Mouse (Mus musculus) urinary bladder, adult 2 months (tissue): ENCODE measurements around the gene Galnt10. TPM values are rescaled to one million over a fixed set of nuclear protein-coding genes. Genes with fewer than 3 reads are reported as not detected.

ENCODE experiments used
- DNase-seq: peaks from one replicate; pipeline ENCODE4 v3.0.0; 2022; ENCODE audit warnings: low spot score
- polyA plus RNA-seq: library from polyadenylated mRNA; depleted of rRNA; stranded (reverse); fragments of >200 nt; gene quantifications from 2 replicates; pipeline ENCODE4 v1.2.3, GENCODE M21; 2012; rRNA removed

The Galnt10 gene
- 14.1 and 17.9 TPM in 2 replicates for polyA plus RNA-seq

- peak; percentile 84 for DNase-seq
Measured at GRCm38 (mm10) chr11:57645018-57645559, at the start of gene Galnt10. Gene Galnt10, plus strand, starts transcription at chr11:57645442.

DNA sequence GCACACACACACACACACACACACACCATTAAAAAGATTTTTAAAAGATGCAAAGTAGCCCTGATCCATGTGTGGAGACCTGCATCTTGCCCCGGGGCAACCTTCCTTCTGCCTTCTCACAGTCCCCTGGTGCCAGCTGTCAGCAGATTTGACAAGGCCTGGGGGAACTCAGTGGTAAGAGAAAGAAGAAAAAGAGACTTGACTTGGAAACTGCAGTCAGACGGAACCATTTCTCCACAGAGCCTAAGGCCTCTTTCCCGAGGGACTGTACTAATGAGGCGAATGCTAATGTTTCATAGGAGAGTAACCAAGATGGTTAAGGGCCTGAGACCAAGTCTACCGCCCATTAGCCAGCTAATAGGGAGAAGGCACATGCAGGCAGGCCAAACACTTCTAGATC is 49.3 kb upstream of the Galnt10 start:
- no peak for DNase-seq

DNA sequence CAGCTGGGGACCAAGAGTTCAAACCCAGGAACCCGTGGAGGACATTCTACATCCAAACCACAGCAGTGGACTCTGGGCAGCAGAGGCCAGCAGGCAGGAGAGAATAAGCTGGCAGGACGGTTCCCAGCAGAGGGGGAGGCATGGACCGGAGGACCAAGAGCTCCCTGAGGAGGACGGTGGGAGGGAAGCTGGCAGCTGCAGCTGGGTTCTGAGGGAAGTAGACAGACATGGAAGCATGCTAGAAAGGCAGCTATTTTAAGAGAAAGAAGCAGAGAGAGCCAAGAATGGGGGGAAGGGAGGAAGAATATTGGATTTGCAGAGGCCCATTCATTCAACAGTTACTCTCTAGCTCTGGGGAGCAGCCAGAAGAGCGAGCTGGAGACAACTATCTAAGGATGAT is 47.1 kb upstream of the Galnt10 start:
- DNase-seq, result no peak

DNA sequence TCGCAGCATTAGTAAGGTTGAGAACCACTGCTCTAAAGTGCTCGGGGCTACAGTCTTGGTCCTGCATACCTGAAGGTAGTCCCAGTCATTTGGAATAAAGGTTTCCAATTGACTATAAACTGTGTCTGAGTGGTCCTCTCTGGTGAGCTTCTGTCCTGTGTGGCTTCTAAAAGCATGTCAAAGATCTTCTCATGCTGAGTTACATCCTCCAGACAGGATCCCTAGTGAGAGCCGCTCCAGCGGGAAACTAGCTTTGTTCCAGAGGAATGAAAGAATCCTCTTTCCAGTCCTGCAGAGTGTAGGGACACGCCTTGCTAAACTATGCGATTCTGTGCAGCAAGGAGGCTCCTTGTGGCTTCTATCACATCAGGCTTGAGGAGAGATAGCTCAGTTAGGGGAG is 45.9 kb upstream of the Galnt10 start:
- DNase-seq, result no peak

- no peak for DNase-seq
Measured at GRCm38 (mm10) chr11:57600113-57600512, 45.1 kb upstream of the Galnt10 start.

- no peak for DNase-seq
Measured at GRCm38 (mm10) chr11:57600621-57601121, 44.6 kb upstream of the Galnt10 start.

GRCm38 (mm10) chr11:57601806-57602455 is 43.3 kb upstream of the Galnt10 start:
- DNase-seq, result no peak

DNA sequence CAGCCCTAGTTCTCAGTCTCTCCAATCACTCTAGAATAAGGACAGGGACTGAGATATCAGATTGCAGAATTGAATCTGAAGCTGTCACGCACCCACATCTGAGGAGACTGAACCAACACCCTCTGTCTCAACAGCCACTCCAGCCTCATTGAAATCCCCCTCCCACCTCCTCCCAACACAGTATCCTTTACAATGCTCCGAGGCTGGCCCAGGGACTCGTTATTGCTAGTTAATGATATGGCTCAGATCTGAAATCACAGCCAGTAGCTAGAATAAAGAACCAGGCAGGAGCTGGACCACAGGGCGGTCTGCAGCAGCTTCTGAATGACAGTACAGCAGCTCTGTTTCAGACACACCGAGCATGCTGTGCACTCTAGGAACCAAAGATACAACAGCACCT is 40.2 kb upstream of the Galnt10 start:
- DNase-seq, result no peak

DNA sequence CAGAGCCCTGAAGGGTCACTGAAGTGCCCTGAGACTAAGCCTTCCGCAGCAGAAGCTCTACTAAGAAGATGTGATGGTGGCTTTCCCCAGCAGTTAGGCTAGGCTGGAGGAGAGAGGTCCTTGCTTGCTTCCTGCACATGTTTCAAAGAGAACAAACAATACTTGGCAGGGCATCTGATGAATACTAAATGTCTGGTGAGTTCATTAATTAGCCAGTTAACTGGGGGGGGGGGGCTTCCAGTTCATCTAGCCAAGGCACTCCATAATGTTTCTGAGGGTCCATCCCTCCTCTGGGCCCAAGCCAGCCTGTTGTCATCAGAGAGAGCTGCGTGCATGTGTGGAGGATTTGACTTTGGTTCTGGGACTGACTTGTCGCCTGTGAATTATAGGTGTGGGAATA is 39.6 kb upstream of the Galnt10 start:
- DNase-seq, result no peak

DNA sequence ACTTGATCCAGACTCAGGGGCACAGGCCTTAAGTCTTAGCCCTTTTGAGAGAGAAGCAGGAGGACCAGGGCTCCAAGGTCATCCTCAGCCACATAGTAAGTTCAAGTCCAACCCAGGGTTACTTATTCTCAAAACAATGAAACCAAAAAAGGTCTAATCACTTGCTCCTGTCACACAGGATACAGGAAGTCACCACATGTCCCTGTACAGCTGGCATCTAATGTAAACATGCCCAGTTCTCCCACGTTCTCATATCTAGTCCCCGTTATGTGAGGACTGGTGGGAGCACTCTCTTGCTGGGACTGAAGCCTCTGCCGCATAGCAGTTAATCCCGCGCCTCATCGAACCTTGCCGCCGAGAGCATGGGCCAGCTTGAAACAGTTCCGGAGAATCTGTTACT is 30.7 kb upstream of the Galnt10 start:
- no peak for DNase-seq

DNA sequence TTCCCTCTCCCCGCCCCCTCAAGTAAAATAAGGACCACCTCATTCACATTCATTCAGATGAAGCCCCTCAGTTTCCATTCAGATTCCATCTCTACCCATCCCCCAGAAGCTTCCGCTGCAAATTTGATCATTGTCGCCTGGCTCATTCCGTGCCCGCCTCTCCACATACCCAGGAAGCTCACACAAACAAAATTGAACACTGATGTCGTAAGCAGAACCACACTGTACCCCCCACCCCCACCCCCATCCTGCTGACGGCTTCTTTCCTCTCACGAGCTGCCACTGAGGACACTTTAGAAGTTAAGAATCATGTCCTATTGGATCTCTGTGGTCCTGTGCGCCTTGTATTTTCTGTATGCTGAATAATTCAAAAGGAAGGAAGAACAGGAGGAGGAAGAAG is 30.0 kb upstream of the Galnt10 start:
- DNase-seq, result no peak

DNA sequence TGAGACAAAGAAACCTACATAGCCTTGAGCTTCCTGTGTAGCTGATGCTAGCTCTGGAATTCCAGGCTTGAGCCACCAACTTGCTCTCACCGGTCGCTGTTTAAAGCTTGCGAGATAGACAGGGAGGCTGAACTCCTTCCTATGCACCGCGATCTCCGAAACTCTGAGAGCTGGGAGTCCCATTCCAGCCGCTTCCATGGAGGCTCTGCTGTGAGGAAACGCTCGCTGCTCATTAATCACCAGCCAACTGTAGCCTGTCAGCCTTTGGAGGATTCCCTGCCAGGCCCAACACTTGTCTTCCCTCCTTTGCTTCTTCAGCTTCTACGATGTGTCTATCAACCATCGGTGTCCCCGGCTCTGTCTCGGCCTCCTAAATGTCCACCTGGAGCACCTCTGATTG is 29.4 kb upstream of the Galnt10 start:
- DNase-seq, result no peak

GRCm38 (mm10) chr11:57617526-57618264 is 27.5 kb upstream of the Galnt10 start:
- no peak for DNase-seq

DNA sequence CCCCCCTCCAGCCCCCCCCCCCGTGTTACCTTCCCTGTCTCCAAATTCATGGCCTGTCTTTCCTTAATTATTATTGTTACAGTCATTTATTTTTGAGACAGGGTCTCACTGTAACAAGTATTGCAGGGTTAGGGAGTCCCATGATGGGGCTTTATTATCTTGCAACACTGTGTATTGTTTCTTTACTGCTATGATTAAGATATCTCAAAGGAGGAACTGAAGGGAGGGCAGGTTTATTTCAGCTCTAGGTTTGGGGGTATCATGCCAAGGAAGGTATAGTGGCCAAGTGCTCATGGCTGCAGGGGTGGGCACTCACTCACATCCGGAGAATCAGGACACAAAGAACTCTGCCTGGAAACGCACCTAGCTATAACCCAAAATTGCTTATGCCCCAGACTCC is 23.8 kb upstream of the Galnt10 start:
- DNase-seq, result no peak

GRCm38 (mm10) chr11:57621876-57622275 is 23.4 kb upstream of the Galnt10 start:
- DNase-seq, result no peak

DNA sequence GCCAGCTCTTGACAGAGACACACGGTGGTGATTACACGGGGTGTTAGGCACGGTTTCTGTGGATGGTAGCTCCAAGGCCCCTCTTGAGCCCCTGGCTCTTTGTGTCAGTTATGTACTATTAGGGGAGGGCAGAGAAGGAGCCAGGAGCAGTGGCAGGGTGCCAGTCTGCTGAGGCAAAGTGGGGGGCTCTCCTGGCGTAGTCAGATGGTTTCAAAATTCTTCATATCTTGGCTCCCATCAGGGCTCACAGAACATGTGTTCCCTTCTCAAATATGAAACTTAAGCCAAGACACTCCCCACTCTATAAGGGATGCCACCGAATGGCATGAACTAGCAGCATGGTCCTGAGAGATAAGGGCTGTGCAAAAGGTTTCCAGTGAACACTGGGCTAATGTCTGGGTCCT is 20.8 kb upstream of the Galnt10 start:
- DNase-seq, result no peak

DNA sequence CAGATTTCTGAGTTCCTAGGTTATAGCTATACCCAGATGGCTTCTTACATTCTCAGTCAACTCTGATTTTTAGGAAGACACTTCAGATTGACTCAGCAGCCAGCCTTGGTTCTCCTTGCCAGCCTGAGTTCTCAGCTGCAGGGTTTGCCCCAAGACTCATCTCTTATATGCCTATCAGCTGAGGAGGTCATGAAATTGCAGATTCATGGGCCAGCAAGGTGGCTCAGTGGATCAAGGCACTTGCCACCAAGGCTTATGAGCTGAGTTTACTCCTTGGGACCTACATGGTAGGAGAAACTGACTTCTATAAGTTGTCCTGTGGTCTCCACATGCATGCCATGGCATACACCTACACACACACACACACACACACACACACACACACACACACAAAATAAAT is 19.8 kb upstream of the Galnt10 start:
- no peak for DNase-seq

DNA sequence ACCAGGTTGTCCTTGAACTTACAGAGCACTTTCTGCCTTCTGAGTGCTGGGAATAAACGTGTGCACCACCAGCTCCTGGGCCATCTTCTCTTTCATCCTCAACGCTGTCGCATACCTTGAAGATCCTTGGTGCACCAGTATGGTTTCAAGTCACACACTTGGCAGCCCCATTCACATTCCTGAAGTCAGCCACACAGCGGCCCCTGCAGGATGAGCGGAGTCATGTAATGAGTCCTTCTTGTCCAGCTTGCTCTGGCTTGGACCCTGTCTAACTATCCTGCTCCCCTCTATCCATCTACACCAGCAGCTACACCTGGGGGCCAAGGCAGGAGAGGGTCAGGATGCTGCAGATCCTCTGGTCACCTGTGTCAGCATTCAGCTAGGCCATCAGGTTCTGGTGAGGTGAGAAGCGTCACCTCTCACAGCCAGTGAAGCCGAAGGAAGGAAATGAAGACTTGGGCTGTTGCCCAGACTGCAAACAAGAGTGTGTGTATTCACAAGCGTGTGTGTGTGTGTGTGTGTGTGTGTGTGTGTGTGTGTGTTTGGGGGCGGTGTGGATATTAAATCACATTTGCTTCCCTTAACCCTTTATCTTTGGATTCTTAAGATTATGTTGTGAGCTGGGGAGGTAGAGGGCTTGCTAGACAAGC is 18.0 kb upstream of the Galnt10 start:
- DNase-seq, result no peak

- no peak for DNase-seq
Measured at GRCm38 (mm10) chr11:57631805-57632485, 13.3 kb upstream of the Galnt10 start.

DNA sequence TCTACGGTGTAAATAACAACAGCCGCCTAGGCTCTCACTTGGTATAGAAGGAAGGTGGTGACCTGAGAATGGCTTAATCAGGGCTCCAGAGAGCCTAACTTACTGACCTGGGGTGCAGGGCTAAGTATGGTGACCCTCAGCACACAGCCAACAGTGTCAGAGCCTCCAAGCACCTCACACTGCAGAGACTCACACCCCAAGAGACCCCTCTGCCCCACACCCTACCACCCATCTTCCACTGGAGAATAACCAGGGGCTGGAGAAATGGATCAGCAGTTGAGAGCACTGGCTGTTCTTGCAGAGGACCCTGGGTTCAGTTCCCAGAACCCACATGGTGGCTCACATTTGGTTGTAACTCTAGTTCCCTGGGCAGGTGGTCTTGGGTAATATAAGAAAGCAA is 12.2 kb upstream of the Galnt10 start:
- no peak for DNase-seq

DNA sequence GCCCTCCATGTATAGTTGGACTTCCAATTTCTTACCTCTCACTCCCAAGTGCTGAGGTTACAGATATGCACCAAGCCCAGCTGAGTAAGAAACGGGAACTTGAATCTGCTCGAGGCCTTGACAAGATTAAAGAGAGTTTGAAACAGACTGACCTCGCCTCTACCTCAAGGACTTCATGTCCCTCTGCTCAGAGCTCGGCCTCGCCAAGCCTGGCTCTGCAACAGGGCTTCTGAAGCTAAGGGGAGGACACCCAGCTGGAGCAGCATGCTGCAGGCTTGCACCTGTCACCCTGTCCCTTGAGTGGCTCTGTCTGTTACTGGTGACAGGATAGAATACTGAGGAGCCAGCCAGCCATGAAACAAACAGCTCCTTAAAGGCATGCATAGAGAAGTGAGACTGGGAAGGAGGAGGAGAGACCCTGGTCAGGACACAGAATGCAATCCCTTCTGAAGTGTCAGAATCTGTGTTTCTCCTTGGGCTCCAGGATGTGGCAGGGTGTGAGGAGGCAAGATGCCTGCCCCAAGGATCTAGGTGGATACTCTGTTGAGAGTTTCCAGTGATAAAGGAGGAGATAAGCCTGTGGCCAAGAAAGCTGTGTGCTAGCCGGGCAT is 11.2 kb upstream of the Galnt10 start:
- DNase-seq, result no peak

DNA sequence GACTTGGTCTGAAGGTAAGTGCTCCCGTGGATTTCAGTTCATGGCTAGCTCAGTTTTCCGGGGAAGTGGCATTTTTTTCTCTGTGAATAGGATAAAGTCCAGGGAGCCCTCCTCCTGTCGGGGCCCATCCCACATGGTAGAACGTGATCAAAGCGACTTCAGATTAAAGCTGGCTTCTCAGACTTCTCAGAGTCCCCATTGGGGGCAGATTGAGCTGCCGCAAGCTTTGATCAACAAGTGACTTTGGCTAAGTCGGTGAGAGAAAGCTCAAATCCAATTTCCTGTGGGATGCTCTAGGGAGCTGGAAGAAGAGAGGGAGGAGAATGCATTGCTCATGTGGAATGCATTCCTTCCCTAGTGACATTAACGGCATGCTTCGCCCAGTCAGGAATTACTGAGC is 10.1 kb upstream of the Galnt10 start:
- no peak for DNase-seq
